Mouse (Mus musculus) cerebellum, adult (tissue): ENCODE measurements around the gene Tia1.
"Not testable (repeated sequence)": the region's sequence is repeated elsewhere in the genome, so short reads cannot be mapped to it uniquely, and the experiment has no call there.

ENCODE experiments used
- ATAC-seq: cut with Nextera tagmentation; 2 replicates; pipeline ENCODE4 v1.9.2; 2017; ENCODE audit warnings: mild to moderate bottlenecking, moderate library complexity, mixed read lengths; ENCODE audit not compliant: insufficient number of reproducible peaks, low FRiP score, low TSS enrichment

Gene Tia1

DNA sequence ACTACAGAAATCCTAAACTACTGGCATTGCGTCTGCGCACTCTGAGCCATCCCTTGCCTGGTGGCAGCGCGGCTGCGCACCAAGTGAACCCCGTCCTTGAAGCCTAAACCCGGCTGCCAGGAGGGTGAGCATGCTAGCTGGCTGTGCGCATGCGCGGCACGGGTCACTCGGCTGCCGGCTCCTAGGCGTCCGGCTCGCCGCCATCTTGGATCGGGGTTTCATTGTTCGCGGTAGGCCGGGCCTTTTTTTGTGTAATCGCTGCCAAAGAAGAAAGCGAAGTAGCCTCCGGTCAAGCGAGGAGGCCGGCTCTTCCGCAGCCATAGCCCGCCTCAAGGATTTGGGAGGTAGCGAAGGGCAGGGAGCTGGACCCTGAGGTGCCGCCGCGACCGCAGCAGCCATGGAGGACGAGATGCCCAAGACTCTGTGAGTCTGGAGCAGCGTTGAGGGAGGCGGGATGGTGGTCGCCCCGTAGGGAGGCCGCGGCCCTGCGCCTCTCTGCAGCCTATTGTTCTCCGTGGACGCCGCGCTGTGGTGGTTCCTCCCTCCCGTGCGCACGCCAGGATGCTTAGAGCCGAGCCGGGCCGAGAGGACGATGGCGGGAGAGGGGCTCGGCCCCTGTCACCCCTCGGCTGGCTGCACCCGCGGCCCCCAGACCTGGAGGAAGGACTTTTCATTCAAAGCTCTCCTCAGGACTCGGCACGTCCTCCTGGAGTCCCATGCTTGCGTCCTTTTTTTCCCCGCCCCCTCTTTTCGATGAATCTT, at the start of gene Tia1:
Tia1 (plus strand) TSS at position 120 of the 762 bp plus-strand sequence.
- ATAC-seq = peak; percentile 97

DNA sequence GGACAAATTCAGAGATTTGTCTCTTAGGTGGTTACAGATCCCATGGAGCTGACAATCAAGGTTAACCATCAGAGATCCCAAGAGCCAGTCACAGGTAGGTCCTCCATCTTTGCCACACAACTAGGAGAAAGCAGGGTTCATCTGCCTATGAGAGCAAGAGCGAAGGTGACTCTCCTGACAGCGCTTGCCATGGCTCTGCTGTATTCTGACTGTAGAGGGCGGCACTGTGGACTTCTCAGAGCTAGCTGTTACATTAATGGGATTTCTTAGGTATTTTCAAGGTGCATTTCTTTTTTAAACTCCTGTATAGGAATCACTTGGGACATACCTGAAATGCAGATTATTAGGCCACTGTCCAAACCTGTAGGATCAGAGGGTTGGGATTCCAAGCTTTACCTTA, 49.1 kb upstream of the Tia1 start:
- ATAC-seq = no peak

DNA sequence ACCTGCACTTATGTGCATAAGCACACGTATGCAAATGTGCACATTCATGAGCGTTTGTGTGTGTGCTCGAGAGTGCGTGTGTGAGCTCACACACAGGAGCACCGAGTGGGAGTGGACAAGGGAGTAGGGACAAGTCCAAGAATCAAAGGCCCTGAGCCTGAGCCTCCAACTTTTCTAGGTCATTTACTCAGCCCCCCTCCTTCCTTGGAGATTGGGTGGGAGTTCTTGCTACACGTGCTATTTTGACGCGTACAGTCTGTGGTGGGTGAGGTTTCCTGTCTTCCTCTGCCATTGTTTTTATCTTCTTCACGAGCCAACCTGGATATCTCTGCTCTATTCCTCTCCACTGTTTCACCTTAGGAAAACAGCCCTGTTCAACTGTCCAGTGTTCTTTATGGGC, 47.1 kb upstream of the Tia1 start:
- ATAC-seq = no peak

DNA sequence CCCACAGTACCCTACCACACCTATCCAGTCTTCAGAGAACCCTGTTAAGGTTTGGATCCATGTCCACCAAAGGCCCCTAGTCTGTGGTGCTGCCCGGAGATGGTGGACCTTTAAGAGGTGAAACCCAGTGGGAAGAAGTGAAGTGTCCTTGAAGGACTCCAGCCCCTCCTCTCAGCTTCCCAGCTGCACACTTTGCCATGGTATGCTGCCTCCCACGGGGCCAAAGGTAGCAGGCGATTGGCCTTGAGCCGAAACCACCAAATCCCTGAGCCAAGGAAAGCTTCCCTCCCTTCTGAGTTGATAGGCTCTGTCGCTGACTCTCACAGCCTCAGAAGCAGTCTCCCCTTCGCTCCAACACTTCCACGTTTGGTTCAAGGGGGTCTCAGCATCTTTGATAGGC, 43.3 kb upstream of the Tia1 start:
- no peak for ATAC-seq

DNA sequence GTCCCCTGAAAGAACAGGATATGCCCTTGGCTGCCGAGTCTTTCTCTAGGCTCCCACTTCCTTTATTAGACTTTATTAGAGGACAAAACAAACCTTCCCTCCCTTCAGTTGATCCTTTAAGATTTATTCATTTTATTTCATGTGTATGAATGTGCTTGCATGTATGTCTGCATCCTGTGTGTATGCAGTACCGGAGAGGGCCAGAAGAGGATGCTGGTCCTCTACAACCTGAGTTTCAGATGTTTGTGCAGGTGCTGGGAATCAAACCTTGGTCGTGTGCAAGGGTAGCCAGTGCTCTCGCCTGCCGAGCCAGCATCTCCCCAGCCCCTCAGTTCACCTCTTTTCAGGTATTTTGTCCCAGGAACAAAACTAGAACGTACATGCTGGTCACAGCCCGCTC, 42.6 kb upstream of the Tia1 start:
- ATAC-seq = no peak

DNA sequence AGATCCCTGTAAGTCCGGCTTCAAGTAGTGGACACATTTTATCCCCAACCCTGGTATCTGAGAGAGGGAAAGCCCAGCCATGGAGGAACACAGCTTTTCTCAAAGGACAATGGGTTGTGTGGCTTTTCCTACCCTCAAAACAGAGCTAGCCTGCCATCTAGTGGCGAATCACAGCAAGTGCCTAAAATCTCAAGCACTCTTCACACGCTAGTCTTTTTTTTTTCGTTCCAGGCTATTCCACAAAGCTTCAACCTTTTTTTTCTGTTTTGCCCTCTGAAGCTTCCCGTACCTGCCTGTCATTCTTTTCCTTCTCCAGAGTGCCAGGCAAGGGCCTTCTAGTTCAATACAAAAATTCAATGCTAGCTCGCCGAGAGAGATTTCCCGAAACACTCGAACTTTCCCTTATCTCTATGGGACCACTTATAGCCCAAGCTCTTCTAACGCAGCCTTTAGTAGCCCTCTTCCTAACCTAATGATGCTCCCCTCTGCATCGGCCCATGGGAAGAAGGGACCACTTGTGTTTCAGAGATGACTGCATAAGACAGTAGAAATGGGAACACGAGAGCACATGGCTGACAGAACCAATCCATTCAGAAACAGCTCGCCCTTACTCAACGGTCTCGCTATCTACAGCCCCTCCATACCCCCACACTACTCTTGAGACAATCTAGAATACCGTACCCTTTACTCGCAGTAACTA, 39.4 kb upstream of the Tia1 start:
- peak; percentile 47 for ATAC-seq

DNA sequence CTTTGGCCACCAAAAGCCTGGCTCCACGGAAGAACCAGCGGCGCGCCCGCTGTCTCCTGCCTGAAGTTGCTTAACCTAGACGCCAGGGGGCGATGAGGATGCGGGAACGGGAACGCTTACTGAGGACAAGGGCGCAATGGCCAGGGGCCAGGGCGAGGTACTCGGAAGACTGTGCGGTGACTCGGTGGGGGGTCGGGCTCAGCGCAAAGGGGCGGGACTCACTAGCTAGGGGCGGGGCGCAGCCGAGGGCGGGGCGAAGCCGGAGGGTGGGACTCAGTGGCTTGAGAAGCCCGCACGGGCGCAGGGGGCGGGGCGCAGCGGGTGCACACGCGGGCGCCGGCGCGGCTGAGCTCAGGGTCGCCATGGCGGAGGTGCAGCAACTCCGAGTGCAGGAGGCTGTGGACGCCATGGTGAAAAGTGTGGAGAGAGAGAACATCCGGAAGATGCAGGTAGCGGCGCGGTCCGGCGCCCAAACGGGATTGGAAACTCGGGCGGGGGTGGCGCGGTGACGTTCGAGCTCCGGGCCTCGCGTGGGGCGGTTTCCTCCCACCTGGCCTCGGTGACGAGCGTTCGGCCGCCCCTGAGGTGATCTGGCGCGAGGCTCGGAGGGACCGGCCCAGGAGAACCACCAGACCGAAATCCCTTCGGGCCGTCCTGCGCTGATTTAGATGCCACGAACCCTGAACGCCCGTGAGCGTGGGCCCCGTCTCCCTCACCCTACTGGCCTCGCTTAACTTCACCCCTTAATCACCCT, 38.5 kb upstream of the Tia1 start, which contains the start of gene Fam136a:
Fam136a (plus strand) TSS at position 276 of the 754 bp plus-strand sequence.
- ATAC-seq = peak; percentile 77

DNA sequence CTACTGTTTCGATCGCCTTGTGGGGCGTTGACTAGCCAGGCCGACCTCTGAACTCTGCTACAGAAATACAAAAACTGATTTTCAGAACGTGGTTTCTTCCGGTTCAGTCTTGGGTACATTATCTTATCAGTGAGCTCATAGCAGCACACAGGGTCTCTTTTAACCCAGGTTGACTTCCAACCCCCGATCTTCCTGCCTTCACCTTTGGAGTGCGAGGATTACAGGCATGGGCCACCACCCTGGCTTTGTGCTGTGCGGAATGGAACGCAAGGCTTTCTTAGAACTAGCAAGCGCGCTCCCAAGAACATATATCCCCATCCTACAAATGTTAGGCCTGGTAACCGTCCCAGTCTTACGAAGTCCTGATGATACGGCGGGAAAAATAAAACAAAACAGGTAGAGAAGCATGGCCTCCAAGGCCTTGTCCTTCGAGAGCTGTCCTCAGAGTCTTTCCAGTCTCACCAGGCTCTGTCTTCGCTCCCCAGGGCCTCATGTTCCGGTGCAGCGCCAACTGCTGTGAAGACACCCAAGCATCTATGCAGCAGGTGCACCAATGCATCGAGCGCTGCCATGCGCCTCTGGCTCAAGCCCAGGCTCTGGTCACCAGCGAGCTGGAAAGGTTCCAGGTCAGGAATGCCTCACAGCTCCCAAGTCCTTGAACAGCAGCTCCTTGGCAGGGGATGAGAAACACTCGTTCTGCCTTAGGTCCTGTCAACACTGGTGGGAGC, 37.7 kb upstream of the Tia1 start:
- 0 out of 2 replicates have a peak, but pooled peaks have one; percentile 2 for ATAC-seq

DNA sequence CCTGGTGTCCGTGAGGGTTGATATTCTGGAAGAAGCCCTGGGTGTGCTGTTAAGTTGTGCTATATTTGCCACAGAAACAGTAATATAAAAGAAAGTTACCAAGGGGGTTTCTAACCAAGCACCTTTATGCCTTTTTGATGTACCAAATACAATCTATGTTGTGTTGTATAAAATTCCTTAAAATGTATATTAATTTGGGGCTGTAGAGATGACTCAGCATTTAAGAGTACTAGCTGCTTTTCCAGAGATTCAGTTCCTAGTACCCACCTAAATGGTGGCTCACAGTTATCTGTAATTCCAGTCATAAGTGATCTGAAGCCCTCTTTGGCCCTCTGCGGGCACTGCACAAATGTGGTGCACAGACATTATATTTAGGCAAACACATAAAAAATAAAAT, 37.2 kb upstream of the Tia1 start:
- no peak for ATAC-seq

DNA sequence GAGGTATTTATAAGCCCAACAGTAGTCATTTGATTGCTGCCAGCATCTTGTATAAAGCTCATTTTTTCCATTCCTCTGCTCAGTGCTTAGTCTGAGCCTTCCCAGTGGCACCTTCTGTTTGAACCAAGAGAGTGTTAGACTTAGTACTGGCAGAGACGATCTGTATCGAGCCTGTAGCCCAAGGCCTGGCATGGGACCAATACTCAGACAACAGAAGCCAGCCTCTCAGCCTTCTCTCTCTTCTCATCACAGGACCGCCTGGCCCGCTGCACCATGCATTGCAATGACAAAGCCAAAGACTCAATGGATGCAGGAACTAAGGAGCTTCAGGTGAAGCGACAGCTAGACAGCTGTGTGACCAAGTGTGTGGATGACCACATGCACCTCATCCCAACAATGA, 35.5 kb upstream of the Tia1 start:
- no peak for ATAC-seq

DNA sequence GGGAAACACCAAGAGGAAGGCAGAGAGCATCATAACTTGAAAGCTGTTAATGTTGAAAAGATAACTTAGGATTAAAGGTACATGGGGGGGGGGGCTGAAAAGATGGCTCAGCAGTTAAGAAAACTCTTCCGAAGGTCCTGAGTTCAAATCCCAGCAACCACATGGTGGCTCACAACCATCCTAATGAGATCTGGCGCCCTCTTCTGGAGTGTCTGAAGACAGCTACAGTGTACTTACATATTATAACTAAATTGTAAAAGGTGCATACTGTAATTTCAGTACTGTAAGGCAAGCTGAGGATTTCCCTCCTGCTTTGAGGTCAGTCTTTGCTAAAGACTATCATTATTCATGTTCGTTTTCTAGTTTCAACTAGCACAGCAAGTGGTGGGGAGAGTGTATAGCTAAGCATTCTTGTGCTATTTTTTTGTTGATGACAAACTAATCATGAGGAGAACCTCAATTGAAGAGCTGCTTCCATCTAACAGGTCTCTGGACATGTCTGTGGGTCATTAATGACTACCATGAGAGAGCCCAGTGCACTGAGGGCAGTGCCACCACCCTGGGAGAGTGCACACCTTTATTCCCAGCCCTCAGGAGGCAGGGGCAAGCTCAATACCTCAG, 33.8 kb upstream of the Tia1 start:
- ATAC-seq = no peak

DNA sequence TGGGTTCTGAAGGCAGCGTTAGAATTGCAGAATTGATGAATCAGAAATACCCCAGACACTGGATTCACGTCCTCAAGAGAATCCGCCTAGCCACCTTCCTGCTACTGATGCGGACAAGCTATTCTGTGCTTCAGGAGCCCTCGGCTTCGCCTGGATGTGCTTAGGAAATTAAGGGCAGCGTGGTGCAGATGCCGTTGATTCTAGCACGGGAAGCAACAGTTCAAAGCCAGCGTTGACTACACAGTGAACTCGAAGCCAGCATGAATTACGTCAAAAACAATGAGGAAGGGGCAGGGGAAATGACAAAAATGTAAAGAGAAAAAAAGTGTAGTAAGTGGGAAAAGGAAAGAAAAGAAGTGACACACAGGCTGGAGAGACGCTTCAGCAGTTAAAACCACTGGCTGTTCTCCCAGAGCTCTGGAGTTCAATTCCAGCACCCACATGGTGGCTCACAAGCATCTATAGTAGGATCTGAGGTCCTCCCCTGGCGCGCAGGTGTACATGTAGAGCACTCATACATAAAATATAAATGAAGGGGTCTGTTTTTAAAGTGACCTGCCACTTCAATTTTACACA, 33.2 kb upstream of the Tia1 start, which contains the start of gene Snrpg:
Snrpg (plus strand) TSS at position 541 of the 576 bp plus-strand sequence.
- ATAC-seq = no peak

DNA sequence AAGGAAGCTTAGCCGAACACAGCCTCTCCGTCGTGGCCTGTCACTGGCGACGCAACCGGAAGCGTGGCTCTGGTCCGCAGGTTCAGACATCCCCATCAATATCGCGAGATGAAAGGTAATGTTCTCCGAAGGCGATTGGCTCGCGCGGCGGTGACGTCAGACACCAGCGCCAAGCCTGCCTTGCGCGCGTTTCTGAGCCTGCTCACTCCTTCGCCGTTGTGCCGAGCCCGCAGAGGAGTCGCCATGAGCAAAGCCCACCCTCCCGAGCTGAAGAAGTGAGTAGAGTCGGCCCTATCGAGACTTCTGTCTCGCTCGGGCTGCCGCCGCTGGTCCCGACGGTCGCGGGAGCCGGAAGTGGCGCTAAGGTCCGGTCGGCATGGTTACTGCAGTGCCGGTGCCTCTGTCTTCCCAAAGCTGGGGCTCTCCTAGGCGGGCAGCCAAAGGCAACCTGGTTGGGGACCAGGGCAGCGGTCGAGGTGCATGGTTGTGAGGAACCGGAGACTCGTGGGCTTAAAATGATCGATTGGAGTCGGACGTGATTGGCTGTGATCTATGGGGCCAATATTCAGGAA, 32.6 kb upstream of the Tia1 start:
- ATAC-seq = peak; percentile 97

DNA sequence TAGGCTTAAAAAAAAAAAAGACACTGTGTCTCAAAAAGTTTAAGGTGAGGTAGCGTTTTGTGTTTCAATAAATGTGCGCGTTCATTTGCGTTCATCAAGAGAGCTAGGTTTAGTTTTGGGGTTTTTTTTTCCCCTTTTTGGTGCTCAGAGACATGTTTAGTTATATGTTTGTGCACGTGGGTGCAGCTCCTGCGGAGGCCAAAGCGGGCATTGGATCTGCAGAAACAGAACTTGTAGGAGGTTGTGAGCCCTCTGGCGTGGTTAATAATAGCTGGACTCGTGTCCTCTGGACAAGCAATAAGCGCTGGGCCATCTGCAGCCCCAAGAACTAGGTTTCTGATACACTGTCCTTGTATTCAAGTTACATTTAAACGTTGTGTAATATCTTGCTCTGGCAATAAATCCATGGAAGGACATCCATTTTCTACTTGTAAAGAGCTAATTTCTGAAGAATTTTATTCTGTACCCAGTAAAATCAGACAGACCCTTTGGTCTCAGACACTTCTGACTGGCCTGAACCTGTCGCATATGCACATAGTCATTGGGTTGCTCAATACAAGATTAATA, 32.0 kb upstream of the Tia1 start:
- ATAC-seq = no peak

DNA sequence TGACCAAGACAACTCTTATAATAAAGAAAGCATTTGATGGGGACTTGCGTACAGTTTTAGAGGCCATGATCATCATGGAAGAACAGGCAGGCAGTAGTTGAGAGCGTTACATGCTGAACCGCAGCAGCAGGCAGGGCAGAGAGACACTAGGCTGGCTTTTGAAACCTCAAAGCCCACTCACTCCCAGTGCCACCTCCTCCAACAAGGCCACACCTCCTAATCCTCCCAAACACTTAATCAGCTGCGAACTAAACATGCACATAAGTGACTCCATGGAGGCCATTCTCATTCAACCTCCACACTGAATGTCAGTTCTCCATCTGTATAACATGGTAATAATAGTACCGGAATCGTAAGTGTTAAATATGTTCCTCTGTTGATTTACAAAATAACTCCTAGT, 30.5 kb upstream of the Tia1 start:
- no peak for ATAC-seq

DNA sequence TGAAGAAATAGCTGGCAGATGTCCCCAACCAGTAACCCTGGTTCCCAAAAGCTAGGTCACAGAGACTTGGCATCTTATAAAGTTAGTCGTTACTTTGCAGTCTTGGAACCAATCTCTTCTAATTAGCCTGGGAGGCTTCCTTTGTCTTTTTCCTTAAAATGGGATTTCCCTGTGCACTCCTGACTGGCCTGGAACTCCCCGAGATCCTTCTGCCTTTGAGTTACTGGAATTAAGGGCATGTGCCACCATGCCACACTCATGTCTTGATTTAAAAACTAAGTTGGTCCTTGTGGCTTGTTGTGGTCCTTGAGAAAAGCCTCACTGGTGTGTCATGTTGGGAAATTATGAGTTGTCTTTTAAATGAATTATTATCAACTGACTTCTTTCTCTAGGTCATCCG, 25.7 kb upstream of the Tia1 start:
- ATAC-seq = no peak

DNA sequence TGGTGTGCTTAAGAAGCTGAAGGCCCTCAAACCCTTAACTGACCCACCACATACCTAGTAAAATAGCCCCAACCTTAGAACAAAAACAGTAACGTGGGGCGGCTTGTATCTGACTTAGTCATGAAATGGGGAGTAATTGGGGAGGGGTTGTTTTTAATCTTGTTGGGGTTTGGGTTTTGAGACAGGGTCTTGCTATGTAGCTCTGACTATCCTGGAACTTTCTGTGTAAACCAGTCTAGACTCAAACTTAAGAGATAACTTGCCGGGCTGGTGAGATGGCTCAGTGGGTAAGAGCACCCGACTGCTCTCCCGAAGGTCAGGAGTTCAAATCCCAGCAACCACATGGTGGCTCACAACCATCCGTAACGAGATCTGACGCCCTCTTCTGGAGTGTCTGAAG, 23.9 kb upstream of the Tia1 start:
- not testable (repeated sequence) for ATAC-seq

DNA sequence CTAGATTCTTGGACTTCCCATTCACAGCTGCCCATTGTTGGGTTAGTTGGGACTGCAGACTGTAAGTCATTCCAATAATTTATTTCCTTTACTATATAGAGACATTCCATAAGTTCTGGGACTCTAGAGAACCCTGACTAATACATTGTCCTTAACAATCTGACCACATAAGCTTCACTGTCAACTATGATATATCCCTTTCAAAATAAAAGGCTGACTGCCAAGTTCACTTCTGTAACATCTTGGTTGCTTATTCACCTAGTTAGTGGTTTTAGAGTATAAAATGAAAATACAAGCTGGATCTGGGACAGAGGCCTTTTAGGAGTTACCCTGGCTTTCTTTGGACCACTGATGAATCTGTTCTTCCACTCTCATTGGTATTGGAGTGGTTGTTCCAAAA, 21.5 kb upstream of the Tia1 start:
- no peak for ATAC-seq

DNA sequence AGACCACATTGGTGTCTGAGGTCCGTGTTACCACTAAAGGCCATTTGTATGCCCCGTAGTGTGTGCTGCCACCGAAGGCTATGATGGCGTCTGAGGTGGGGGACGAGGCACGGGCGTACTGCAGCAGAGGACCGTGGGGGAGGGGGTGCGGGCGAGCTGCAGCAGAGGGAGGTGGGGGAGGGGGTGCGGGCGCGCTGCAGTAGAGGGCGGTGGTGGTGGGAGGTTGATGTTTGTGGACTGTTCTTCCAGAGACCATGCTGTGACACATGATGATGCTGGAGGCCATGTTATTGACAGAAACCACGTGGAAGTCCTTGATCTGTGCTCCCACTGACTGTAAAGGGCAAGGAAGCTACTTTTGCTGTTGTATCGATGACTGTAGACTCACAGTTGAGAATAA, 20.6 kb upstream of the Tia1 start:
- no peak for ATAC-seq
